Mouse (Mus musculus) liver, embryonic 15.5 days (tissue): ENCODE data around the gene 4933424G06Rik. TPM values are rescaled to one million over a fixed set of nuclear protein-coding genes. Genes with fewer than 3 reads are reported as not detected.

Experiments
- ATAC-seq: fragments of 200-750 bp; cut with Nextera tagmentation; 2 replicates; pipeline ENCODE4 v1.8.0; 2017; ENCODE audit warnings: moderate number of reproducible peaks, mild to moderate bottlenecking, moderate library complexity; ENCODE audit not compliant: insufficient read depth
- H3K27ac ChIP-seq: fragments of 300-500 bp; sonication (generic); replicated peaks from 2 replicates; pipeline ENCODE4 v1.5.1; 2015; ENCODE audit warnings: mild to moderate bottlenecking, inconsistent platforms
- H3K27me3 ChIP-seq: fragments of 300-500 bp; sonication (generic); 2 replicates; pipeline ENCODE4 v1.6.1; 2015; ENCODE audit warnings: mild to moderate bottlenecking, inconsistent platforms
- H3K36me3 ChIP-seq: fragments of 300-500 bp; sonication (generic); replicated peaks from 2 replicates; pipeline ENCODE4 v1.6.1; 2015; ENCODE audit warnings: moderate library complexity, mild to moderate bottlenecking, inconsistent platforms
- H3K4me1 ChIP-seq: fragments of 300-500 bp; sonication (generic); replicated peaks from 2 replicates; pipeline ENCODE4 v1.6.1; 2015; ENCODE audit warnings: inconsistent platforms
- H3K4me2 ChIP-seq: fragments of 300-500 bp; sonication (generic); 2 replicates; pipeline ENCODE4 v1.6.1; 2015; ENCODE audit warnings: moderate library complexity, mild to moderate bottlenecking, inconsistent platforms
- H3K4me3 ChIP-seq: fragments of 300-500 bp; sonication (generic); replicated peaks from 2 replicates; pipeline ENCODE4 v1.5.1; 2015; ENCODE audit warnings: mild to moderate bottlenecking, inconsistent platforms
- H3K9ac ChIP-seq: fragments of 300-500 bp; sonication (generic); 2 replicates; pipeline ENCODE4 v1.6.1; 2015; ENCODE audit warnings: moderate library complexity, mild to moderate bottlenecking, inconsistent platforms
- H3K9me3 ChIP-seq: fragments of 300-500 bp; sonication (generic); replicated peaks from 2 replicates; pipeline ENCODE4 v1.6.1; 2016; ENCODE audit warnings: inconsistent platforms
- WGBS: fragments of 180-500 bp; shearing (Covaris S2); methylation state at CpG from one replicate; pipeline ENCODE4 v1.1.7; 2015; ENCODE audit warnings: mixed read lengths; ENCODE audit not compliant: insufficient replicate concordance; 5-methylcytosine and 5-hydroxymethylcytosine counted together
- polyA plus RNA-seq: library from polyadenylated mRNA; unstranded; fragments of >200 nt; fragmentation: Nextera tagmentation; extraction: Ambion mirVana; gene quantifications from 2 replicates; pipeline ENCODE4 v1.2.1, GENCODE M21; 2015

The 4933424G06Rik gene
- polyA plus RNA-seq, 1 experiment from 2014 or later: not detected

DNA sequence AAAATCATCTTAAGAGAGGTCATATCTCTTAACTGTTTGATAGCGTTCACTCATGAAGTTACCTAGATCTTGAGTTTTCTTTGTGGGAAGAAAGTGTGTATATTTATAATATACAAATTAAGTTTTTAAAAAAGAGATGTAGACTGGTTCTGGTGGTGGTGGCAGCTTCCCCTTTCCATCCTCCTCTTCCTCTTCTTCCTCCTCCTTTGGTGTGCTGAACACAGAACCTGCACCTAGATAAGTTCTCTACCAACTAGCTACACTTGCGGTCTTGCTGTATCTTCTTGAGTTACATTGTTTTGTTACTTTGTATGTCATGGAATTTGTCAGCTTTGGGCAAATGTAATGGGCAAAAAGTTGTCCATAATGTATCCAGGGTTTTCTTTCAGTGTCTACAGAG is 1.2 kb downstream of the 4933424G06Rik start:
- peaks cover 17% of the 10 kb centered on the region for H3K36me3 ChIP-seq
- H3K27me3 ChIP-seq: no peaks in the 10 kb centered on the region
- H3K4me2 ChIP-seq: no peak overlapping the region
- H3K27ac ChIP-seq: no peak overlapping the region
- WGBS: 79% methylated on average over 2 of the region's 2 CpGs
- H3K9me3 ChIP-seq: no peaks in the 10 kb centered on the region
- no peak for ATAC-seq
- H3K4me3 ChIP-seq: no peak overlapping the region
- peaks cover 30% of the 10 kb centered on the region for H3K4me1 ChIP-seq
- no peak overlapping the region for H3K9ac ChIP-seq

DNA sequence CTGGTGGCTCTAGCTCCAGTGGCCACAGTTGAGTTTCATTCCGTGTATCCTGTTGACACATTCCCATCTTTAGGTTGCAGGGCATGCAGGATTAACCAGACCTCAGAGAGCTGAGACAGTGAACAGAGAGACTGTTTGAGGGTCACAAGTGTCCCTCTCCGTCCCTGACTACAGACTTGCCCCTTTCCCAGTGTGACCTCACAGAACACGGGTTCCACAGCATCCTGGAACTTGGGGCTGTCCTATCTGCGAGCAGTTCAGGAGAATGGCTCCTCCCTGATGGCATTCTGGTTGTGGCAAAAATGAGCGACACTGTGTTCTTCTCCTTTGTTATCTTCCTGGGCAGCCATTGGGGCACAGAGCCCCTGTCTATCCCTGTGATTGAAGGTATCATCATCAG is 4.4 kb downstream of the 4933424G06Rik start, which contains the start of gene Actr1b:
Actr1b (minus strand) TSS at position 112 of the 400 bp plus-strand sequence.
- Histone ChIP-seq H3K36me3 (no peaks in the 10 kb centered on the region), H3K9ac (no peak within 1 kb of the TSS), H3K27me3 (no peaks in the 10 kb centered on the region), H3K4me1 (peaks cover 8% of the 10 kb centered on the region), H3K9me3 (no peaks in the 10 kb centered on the region), H3K4me3 (no peak within 1 kb of the TSS), H3K4me2 (no peak within 1 kb of the TSS), H3K27ac (no peak within 1 kb of the TSS)
- WGBS: 53% methylated on average over 5 of the region's 5 CpGs
- no peak for ATAC-seq

DNA sequence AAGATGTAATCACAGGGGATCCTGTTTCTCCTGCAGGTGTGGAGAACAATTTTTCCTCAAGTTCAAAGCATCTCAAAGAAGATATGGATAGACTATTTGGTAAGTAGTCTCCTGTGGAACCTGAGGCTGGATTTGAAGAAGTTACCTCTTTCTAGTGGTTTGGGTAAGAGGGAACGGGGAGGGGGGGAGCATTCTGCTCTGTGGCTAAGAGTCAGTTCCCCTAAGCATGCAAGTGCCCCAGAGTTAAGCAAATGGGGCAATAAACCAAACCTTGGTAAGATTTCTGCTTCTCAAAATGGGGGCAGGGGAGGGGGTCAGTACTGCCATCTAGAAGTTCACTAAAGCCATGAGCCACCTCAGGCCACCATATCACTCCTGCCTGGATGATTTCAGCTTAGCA is 8.8 kb downstream of the 4933424G06Rik start:
- H3K4me2 ChIP-seq: no peak overlapping the region
- no peak overlapping the region for H3K4me3 ChIP-seq
- no peaks in the 10 kb centered on the region for H3K4me1 ChIP-seq
- no peak for ATAC-seq
- no peak overlapping the region for H3K27ac ChIP-seq
- WGBS: 27% methylated on average over 1 of the region's 1 CpGs
- no peaks in the 10 kb centered on the region for H3K9me3 ChIP-seq
- H3K27me3 ChIP-seq: no peaks in the 10 kb centered on the region
- no peaks in the 10 kb centered on the region for H3K36me3 ChIP-seq
- no peak overlapping the region for H3K9ac ChIP-seq

DNA sequence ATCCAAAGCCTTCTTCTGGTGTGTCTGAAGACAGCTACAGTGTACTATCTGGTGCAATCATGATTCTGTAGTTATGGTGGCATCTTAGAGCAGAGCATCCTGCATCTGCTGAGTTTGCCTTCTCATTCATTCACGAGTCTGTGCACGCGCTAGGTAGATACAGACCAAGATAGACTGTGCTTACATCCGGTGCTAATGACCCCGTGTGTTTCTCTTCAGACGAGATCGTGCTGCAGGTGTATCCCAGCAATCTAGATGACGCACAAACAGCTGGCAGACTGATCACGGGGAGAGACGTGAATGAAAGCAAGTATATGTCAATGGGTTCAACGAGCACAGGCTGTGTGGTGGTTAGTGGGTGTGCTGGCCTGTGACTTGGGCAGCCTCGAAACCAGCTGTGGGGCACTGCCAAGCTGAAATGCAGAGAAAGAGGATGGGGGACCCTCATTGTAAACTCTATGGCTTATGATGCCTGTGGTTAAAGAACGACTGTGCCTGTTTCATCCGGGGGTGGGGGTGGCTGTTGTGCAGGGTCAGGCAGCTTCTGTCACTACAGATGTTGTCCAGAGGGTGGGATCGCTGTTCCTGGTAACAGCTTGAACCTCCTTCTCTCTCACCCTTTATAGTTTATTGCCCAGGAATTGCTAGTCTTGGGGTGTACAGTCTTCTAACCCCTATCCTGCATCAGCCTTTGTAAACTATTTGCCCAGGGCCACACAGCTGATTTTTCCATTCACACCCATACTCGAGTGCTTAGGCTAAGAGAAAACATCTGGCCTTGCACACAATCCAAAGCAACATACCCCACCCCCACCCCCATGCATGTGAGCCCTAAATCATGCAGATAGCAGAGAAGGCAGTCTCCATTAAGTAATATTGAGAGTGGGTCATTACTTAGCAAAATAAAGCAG is 13.5 kb downstream of the 4933424G06Rik start:
- Histone ChIP-seq H3K9ac (no peak overlapping the region), H3K9me3 (no peaks in the 10 kb centered on the region), H3K36me3 (no peaks in the 10 kb centered on the region), H3K27me3 (no peaks in the 10 kb centered on the region), H3K27ac (no peak overlapping the region), H3K4me3 (no peak overlapping the region), H3K4me1 (no peaks in the 10 kb centered on the region), H3K4me2 (no peak overlapping the region)
- ATAC-seq: no peak
- WGBS: 62% methylated on average over 16 of the region's 16 CpGs

DNA sequence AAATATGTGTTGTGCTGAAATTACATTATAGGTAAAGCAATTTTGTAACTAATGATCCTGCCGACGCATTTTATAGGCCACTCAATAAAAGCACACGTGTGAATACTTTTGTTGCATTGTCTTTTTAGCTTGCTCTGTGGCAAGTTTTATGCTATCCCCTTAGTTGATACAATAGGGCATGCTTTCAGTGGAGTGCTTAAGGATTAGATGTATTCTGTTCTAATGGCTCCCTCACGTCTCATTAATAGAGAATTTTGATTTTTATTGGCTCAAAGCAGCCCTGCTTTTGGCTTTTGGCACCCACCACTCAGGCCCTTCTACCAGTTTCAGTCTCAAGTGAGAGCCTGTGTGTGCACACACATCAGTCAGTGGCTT is 14.1 kb downstream of the 4933424G06Rik start:
- Histone ChIP-seq H3K9ac (no peak overlapping the region), H3K4me1 (no peaks in the 10 kb centered on the region), H3K36me3 (no peaks in the 10 kb centered on the region), H3K27ac (no peak overlapping the region), H3K4me2 (no peak overlapping the region), H3K9me3 (no peaks in the 10 kb centered on the region), H3K4me3 (no peak overlapping the region), H3K27me3 (no peaks in the 10 kb centered on the region)
- WGBS: 73% methylated on average over 4 of the region's 4 CpGs
- ATAC-seq: no peak

DNA sequence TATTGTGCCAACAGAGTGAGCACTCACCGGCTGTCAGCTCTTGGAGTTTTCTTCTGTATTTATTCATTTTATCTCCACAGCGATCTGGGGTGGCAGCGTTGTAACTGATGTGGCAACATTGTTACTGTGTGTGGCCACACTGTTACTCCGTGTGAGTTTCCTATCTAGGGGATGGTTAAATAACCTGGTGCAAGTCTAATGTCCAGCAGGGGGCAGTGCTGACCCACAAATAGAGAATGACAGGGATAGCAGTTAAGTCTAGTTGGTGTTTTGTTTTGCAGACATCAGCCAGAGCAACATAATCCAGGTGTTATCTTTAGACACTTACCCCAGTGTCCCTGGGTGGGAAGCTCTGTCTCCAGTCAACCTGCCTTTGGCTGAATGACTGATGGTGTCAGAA is 27.4 kb downstream of the 4933424G06Rik start:
- Histone ChIP-seq H3K9me3 (no peaks in the 10 kb centered on the region), H3K9ac (no peak overlapping the region), H3K4me1 (no peaks in the 10 kb centered on the region), H3K36me3 (no peaks in the 10 kb centered on the region), H3K4me2 (no peak overlapping the region), H3K27ac (no peak overlapping the region), H3K27me3 (peaks cover 7% of the 10 kb centered on the region), H3K4me3 (no peak overlapping the region)
- 8% methylated on average over 4 of the region's 4 CpGs for whole genome bisulfite sequencing
- no peak for ATAC-seq

DNA sequence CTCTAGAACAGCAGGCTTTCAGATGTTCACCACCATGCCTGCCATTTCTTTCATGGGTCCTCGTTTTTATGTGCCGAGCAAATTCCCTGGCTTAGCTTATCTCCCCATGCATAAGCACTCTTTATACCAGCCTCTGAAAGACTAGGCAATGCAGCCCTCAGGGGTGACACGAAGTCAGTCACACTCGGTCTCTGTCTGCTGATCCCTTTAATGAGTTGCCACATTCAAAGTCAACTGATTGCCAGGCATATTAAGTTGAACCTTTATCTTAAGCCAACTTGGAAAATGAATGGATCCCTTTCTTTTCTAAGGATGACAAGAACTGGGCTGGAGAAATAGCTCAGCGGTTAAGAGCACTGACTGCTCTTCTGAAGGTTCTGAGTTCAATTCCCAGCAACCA is 29.3 kb downstream of the 4933424G06Rik start:
- 63% methylated on average over 5 of the region's 5 CpGs for WGBS
- Histone ChIP-seq H3K27me3 (peaks cover 20% of the 10 kb centered on the region), H3K36me3 (no peaks in the 10 kb centered on the region), H3K9ac (no peak overlapping the region), H3K9me3 (no peaks in the 10 kb centered on the region), H3K27ac (no peak overlapping the region), H3K4me2 (no peak overlapping the region), H3K4me3 (no peak overlapping the region), H3K4me1 (no peaks in the 10 kb centered on the region)
- ATAC-seq: no peak

DNA sequence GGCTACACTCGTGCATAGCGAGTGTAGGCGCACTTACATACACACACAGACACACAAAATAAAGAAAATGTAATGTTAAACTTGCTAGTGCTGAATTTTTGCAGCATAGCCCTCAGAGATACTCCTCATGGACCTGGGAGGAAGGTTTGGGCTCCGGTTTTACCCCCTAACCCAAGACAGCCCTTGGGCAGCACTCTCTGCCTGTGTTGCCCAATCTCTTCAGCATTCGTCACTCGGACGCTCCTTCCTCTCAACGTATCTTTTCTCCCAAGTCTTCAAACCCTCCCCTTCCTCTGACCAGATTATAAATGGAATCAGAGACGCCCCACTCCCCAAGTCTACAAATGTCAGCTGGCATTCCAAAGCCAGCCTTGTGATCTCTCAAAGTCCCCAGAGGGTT is 33.1 kb downstream of the 4933424G06Rik start:
- ATAC-seq: no peak
- no peak overlapping the region for H3K4me3 ChIP-seq
- WGBS: 45% methylated on average over 9 of the region's 9 CpGs

DNA sequence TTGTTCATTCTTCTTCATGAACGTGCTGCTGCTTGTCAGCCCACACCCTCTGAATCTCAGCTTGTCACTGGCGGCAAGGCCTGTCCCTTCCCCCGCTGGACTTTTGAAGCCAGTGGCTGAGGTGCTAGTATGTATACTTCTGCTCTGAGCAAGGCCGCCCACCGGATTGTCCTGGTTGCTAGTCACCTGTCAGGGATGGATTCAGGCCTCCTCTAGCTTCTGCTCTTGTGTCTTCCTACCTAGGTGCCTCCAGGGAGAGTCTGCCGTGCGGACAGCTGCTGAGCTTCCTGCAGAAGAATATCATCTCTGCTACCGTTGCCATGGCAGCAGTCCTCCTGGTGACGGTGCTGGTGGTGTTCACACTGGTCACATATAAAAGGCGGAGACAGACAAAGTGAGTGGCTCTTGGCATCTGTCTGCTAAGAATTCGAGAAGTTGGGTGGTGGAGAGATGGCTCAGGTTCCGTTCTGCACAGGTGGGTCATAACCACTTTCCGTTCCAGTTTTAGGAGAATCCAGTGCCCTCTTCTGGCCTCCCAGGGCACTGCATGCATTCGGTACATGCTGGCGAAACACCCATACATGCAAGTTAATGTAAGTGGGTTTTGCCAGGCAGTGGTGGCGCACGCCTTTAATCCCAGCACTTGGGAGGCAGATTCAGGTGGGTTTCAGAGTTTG is 34.5 kb downstream of the 4933424G06Rik start:
- Histone ChIP-seq H3K4me1 (no peaks in the 10 kb centered on the region), H3K9ac (no peak overlapping the region), H3K36me3 (no peaks in the 10 kb centered on the region), H3K4me3 (no peak overlapping the region), H3K4me2 (peak overlapping the region; percentile 33; the same call in 1 of the 2 replicates), H3K27ac (no peak overlapping the region), H3K9me3 (no peaks in the 10 kb centered on the region), H3K27me3 (peaks cover 20% of the 10 kb centered on the region; the same call in 1 of the 2 replicates)
- 26% methylated on average over 17 of the region's 17 CpGs for WGBS
- ATAC-seq: no peak

More for the DNA sequence above, 33.1 kb downstream of the 4933424G06Rik start:
- H3K4me1 ChIP-seq: no peaks in the 10 kb centered on the region
- no peak overlapping the region for H3K4me2 ChIP-seq
- H3K9ac ChIP-seq: no peak overlapping the region
- H3K36me3 ChIP-seq: no peaks in the 10 kb centered on the region
- H3K27ac ChIP-seq: no peak overlapping the region
- peaks cover 20% of the 10 kb centered on the region; the same call in 1 of the 2 replicates for H3K27me3 ChIP-seq
- no peaks in the 10 kb centered on the region for H3K9me3 ChIP-seq

DNA sequence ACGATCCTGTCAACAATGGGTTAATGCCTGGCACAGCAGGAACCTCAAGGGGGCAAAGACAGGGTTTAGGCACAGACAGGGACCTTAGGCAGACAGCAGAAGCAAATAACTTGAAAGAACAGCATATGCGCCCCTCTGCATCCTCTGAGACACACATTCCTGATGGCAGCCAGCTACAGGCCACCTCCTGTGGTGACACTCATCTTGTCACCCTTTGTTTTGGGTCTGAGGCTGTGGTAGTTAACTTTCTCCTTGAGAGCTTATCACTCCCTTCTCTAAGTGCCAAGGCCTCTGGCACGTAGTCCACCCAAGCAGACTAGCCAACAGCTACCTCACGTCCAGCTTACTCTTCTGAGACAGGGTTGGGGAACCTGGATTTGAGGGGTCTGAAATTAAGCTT is 35.7 kb downstream of the 4933424G06Rik start:
- no peaks in the 10 kb centered on the region for H3K4me1 ChIP-seq
- WGBS: 61% methylated on average over 4 of the region's 4 CpGs
- H3K27ac ChIP-seq: no peak overlapping the region
- no peak overlapping the region for H3K4me2 ChIP-seq
- ATAC-seq: no peak
- H3K4me3 ChIP-seq: no peak overlapping the region
- no peaks in the 10 kb centered on the region for H3K36me3 ChIP-seq
- peaks cover 17% of the 10 kb centered on the region; the same call in 1 of the 2 replicates for H3K27me3 ChIP-seq
- no peaks in the 10 kb centered on the region for H3K9me3 ChIP-seq
- no peak overlapping the region for H3K9ac ChIP-seq

DNA sequence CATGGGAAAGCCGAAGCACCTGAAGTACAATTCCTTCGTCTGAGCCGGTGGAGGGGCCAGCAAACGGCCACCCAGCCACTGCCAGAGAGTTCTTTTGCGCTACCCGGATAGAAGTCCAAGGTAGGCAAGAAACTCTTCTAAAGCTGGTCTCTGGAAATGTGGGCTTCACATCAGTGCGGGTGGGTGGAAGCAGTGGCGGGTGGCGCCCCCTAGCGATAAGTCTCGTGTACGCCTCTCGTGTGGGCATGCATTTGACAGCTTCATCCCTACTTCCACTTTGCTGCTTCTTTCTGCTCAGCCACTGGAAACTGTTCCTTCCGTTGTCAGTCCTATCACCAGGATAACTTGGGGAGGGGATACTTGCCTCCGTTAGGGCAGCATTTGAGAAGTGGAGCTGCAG is 36.5 kb downstream of the 4933424G06Rik start:
- Histone ChIP-seq H3K9me3 (no peaks in the 10 kb centered on the region), H3K9ac (no peak overlapping the region), H3K4me3 (no peak overlapping the region), H3K27ac (no peak overlapping the region), H3K4me2 (no peak overlapping the region), H3K27me3 (peaks cover 16% of the 10 kb centered on the region; the same call in 1 of the 2 replicates), H3K4me1 (no peaks in the 10 kb centered on the region), H3K36me3 (no peaks in the 10 kb centered on the region)
- ATAC-seq: no peak
- WGBS: 44% methylated on average over 15 of the region's 15 CpGs
